Mouse (Mus musculus): ENCODE data around the gene Bmi1. TPM values are rescaled to one million over a fixed set of nuclear protein-coding genes. Genes with fewer than 3 reads are reported as not detected.

Gene Bmi1
- polyA plus RNA-seq, 1 experiment: 36.2 TPM

- 1% methylated on average over 51 of the region's 51 CpGs for WGBS
- H3K27ac ChIP-seq (ENCODE audit: insufficient read depth, low read length): no peak overlapping the region
- no peaks in the 10 kb centered on the region; the same call in 1 of the 2 replicates for H3K4me1 ChIP-seq (ENCODE audit: control insufficient read depth, insufficient read depth, low read length)
- no peak for TF ChIP-seq CTCF (IDR thresholded peaks at IDR 0.05; ENCODE audit: borderline replicate concordance, insufficient read depth, low read depth, low read length)
- no peak for TF ChIP-seq POLR2A (IDR thresholded peaks at IDR 0.05; ENCODE audit: borderline replicate concordance, insufficient read depth, low read length)
- peak; percentile 39 to 65 for DNase-seq
- peak overlapping the region; percentile 52 for H3K4me3 ChIP-seq (replicated peaks; ENCODE audit: insufficient read depth, low read depth, low read length)
- H3K27me3 ChIP-seq (ENCODE audit: control insufficient read depth, insufficient read depth, low read length): peaks cover 12% of the 10 kb centered on the region; the same call in 1 of the 2 replicates
Observed at GRCm38 (mm10) chr2:18689064-18689921, 12.5 kb downstream of the Bmi1 start.

- peak overlapping the region; percentile 7 for H3K4me3 ChIP-seq (replicated peaks; ENCODE audit: insufficient read depth, low read depth, low read length)
- no peak overlapping the region for H3K27ac ChIP-seq (ENCODE audit: insufficient read depth, low read length)
- peak; percentile 33 to 52 for DNase-seq
- H3K4me1 ChIP-seq (ENCODE audit: control insufficient read depth, insufficient read depth, low read length): no peaks in the 10 kb centered on the region; the same call in 1 of the 2 replicates
- TF ChIP-seq POLR2A (IDR thresholded peaks at IDR 0.05; ENCODE audit: borderline replicate concordance, insufficient read depth, low read length) (no peak), CTCF (IDR thresholded peaks at IDR 0.05; ENCODE audit: borderline replicate concordance, insufficient read depth, low read depth, low read length) (no peak)
- WGBS: under 1% methylated on average over 58 of the region's 58 CpGs
- H3K27me3 ChIP-seq (ENCODE audit: control insufficient read depth, insufficient read depth, low read length): peaks cover 12% of the 10 kb centered on the region; the same call in 1 of the 2 replicates
Observed at GRCm38 (mm10) chr2:18690055-18690691, 13.4 kb downstream of the Bmi1 start.

- Histone ChIP-seq H3K27me3 (ENCODE audit: control insufficient read depth, insufficient read depth, low read length) (peaks cover 12% of the 10 kb centered on the region; the same call in 1 of the 2 replicates), H3K4me3 (replicated peaks; ENCODE audit: insufficient read depth, low read depth, low read length) (no peak overlapping the region), H3K27ac (ENCODE audit: insufficient read depth, low read length) (no peak overlapping the region), H3K4me1 (ENCODE audit: control insufficient read depth, insufficient read depth, low read length) (no peaks in the 10 kb centered on the region; the same call in 1 of the 2 replicates)
- TF ChIP-seq CTCF (IDR thresholded peaks at IDR 0.05; ENCODE audit: borderline replicate concordance, insufficient read depth, low read depth, low read length): no peak
- no peak for TF ChIP-seq POLR2A (IDR thresholded peaks at IDR 0.05; ENCODE audit: borderline replicate concordance, insufficient read depth, low read length)
- DNase-seq: no peak
- WGBS: 13% methylated on average over 9 of the region's 9 CpGs
Observed at GRCm38 (mm10) chr2:18690756-18691155, 13.9 kb downstream of the Bmi1 start.

GRCm38 (mm10) chr2:18692031-18692430, 15.2 kb downstream of the Bmi1 start:
- Histone ChIP-seq H3K27ac (ENCODE audit: insufficient read depth, low read length) (no peak overlapping the region), H3K4me1 (ENCODE audit: control insufficient read depth, insufficient read depth, low read length) (no peaks in the 10 kb centered on the region; the same call in 1 of the 2 replicates), H3K27me3 (ENCODE audit: control insufficient read depth, insufficient read depth, low read length) (peaks cover 12% of the 10 kb centered on the region; the same call in 1 of the 2 replicates), H3K4me3 (replicated peaks; ENCODE audit: insufficient read depth, low read depth, low read length) (no peak overlapping the region)
- no peak for DNase-seq
- no peak for TF ChIP-seq POLR2A (IDR thresholded peaks at IDR 0.05; ENCODE audit: borderline replicate concordance, insufficient read depth, low read length)
- no peak for TF ChIP-seq CTCF (IDR thresholded peaks at IDR 0.05; ENCODE audit: borderline replicate concordance, insufficient read depth, low read depth, low read length)

GRCm38 (mm10) chr2:18692548-18692947, 15.7 kb downstream of the Bmi1 start:
- no peak for TF ChIP-seq POLR2A (IDR thresholded peaks at IDR 0.05; ENCODE audit: borderline replicate concordance, insufficient read depth, low read length)
- TF ChIP-seq CTCF (IDR thresholded peaks at IDR 0.05; ENCODE audit: borderline replicate concordance, insufficient read depth, low read depth, low read length): no peak
- Histone ChIP-seq H3K4me1 (ENCODE audit: control insufficient read depth, insufficient read depth, low read length) (no peaks in the 10 kb centered on the region; the same call in 1 of the 2 replicates), H3K27ac (ENCODE audit: insufficient read depth, low read length) (no peak overlapping the region), H3K27me3 (ENCODE audit: control insufficient read depth, insufficient read depth, low read length) (peaks cover 12% of the 10 kb centered on the region; the same call in 1 of the 2 replicates), H3K4me3 (replicated peaks; ENCODE audit: insufficient read depth, low read depth, low read length) (no peak overlapping the region)
- DNase-seq: no peak
- WGBS: 35% methylated on average over 1 of the region's 1 CpGs

- Histone ChIP-seq H3K27ac (ENCODE audit: insufficient read depth, low read length) (no peak overlapping the region), H3K27me3 (ENCODE audit: control insufficient read depth, insufficient read depth, low read length) (peaks cover 12% of the 10 kb centered on the region; the same call in 1 of the 2 replicates), H3K4me3 (replicated peaks; ENCODE audit: insufficient read depth, low read depth, low read length) (peak overlapping the region; percentile 79), H3K4me1 (ENCODE audit: control insufficient read depth, insufficient read depth, low read length) (no peaks in the 10 kb centered on the region; the same call in 1 of the 2 replicates)
- WGBS: 4% methylated on average over 5 of the region's 5 CpGs
- TF ChIP-seq POLR2A (IDR thresholded peaks at IDR 0.05; ENCODE audit: borderline replicate concordance, insufficient read depth, low read length) (no peak), CTCF (IDR thresholded peaks at IDR 0.05; ENCODE audit: borderline replicate concordance, insufficient read depth, low read depth, low read length) (no peak)
- DNase-seq: no peak
Observed at GRCm38 (mm10) chr2:18693491-18693870, 16.7 kb downstream of the Bmi1 start.

GRCm38 (mm10) chr2:18693871-18694610, 17.2 kb downstream of the Bmi1 start, which contains the start of gene Spag6:
Gene Spag6 (plus strand): TSS chr2:18694032.
- TF ChIP-seq CTCF (IDR thresholded peaks at IDR 0.05; ENCODE audit: borderline replicate concordance, insufficient read depth, low read depth, low read length) (no peak), POLR2A (IDR thresholded peaks at IDR 0.05; ENCODE audit: borderline replicate concordance, insufficient read depth, low read length) (peak; percentile 69; the same call in 1 of the 2 replicates)
- peaks cover 8% of the 10 kb centered on the region; the same call in 1 of the 2 replicates for H3K27me3 ChIP-seq (ENCODE audit: control insufficient read depth, insufficient read depth, low read length)
- under 1% methylated on average over 50 of the region's 61 CpGs for WGBS
- no peaks in the 10 kb centered on the region; the same call in 1 of the 2 replicates for H3K4me1 ChIP-seq (ENCODE audit: control insufficient read depth, insufficient read depth, low read length)
- H3K27ac ChIP-seq (ENCODE audit: insufficient read depth, low read length): peak within 1 kb of the TSS; percentile 97
- H3K4me3 ChIP-seq (replicated peaks; ENCODE audit: insufficient read depth, low read depth, low read length): peak within 1 kb of the TSS; percentile 79
- DNase-seq: peak; percentile 82 to 91

All from cerebellum, adult 2 months (tissue).